Mouse (Mus musculus): Measurements from ENCODE around the gene Syncrip. TPM values are rescaled to one million over a fixed set of nuclear protein-coding genes. Genes with fewer than 3 reads are reported as not detected.
"Not testable (repeated sequence)": the region's sequence is repeated elsewhere in the genome, so short reads cannot be mapped to it uniquely, and the experiment has no call there.

Syncrip gene
- total RNA-seq, 2 experiments from 2014 or later: 85.5 to 93.1 TPM

GRCm38 (mm10) chr9:88500112-88500511 is 17.7 kb upstream of the Syncrip start:
- no peak for DNase-seq (ENCODE audit: extremely low spot score in 1 of 2, low spot score in 2 of 2)
- intact Hi-C loops (cut with DNase I): no loop called here

GRCm38 (mm10) chr9:88492522-88492921 is 10.1 kb upstream of the Syncrip start:
- intact Hi-C loops (cut with DNase I): no loop called here
- no peak for DNase-seq (ENCODE audit: extremely low spot score in 1 of 2, low spot score in 2 of 2)

- intact Hi-C loops (cut with DNase I): no loop called here
These were observed 2.2 kb upstream of the Syncrip start for GRCm38 (mm10) chr9:88484531-88484930.

GRCm38 (mm10) chr9:88482829-88483396 is 539 bp upstream of the Syncrip start:
- intact Hi-C loops (cut with DNase I): loop anchor here (2.0 kb wide), 1 partner anchor 40 kb away; no protein-coding TSS in a partner anchor
- DNase-seq (ENCODE audit: extremely low spot score in 1 of 2, low spot score in 2 of 2): peak; percentile 64 to 95

More at GRCm38 (mm10) chr9:88484531-88484930, 2.2 kb upstream of the Syncrip start:
- no peak for DNase-seq (ENCODE audit: extremely low spot score in 1 of 2, low spot score in 2 of 2)

DNA sequence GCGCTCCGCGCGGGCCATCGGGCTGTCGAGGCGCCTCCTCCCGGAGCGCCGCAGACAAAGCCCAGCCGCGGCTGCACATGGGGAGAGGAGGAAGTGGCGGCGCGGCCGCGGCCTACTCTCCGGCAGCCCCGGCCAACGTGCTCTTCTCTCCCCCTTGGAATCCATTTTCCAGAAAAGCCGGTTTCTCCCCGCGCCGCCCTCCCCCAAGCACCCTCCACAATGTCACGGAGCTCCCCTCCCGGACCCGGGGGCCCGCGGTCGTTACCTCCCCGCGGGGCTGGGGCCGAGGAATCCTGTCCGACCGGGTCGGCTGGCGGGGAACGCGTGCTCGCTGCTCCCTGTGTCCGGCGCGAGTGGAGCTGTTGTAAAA is 598 bp downstream of the Syncrip start:
- DNase-seq (ENCODE audit: extremely low spot score in 1 of 2, low spot score in 2 of 2): peak; percentile 27 to 70
- intact Hi-C loops (cut with DNase I): loop anchor here (2.0 kb wide), 2 partner anchors 41 to 63 kb away; no protein-coding TSS in a partner anchor

- peak; percentile 22 to 69 for DNase-seq (ENCODE audit: extremely low spot score in 1 of 2, low spot score in 2 of 2)
- intact Hi-C loops (cut with DNase I): loop anchor here (2.0 kb wide), 1 partner anchor 64 kb away; no protein-coding TSS in a partner anchor
These were observed 1.1 kb downstream of the Syncrip start for GRCm38 (mm10) chr9:88481061-88481790.

DNA sequence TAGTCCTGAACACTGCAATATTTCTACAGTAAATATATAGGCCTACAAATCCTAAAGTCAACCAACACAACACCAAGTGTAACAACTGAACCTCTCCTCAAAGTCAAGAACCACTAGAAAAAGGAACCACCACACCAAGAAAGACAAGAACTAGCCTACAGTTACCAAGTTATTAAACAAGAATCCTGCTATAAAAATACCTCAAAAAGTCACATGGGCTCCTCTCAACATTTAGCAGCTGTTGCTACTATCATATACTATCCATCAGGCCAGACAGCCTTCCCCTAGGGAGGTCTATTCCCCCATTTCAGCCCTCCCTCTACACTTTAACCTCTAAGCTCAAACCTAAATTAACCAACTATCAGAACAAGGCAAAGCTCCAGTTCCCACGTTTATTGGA is 2.3 kb downstream of the Syncrip start:
- intact Hi-C loops (cut with DNase I): loop anchor here (2.0 kb wide), 1 partner anchor 65 kb away; no protein-coding TSS in a partner anchor
- DNase-seq (ENCODE audit: extremely low spot score in 1 of 2, low spot score in 2 of 2): no peak

- DNase-seq (ENCODE audit: extremely low spot score in 1 of 2, low spot score in 2 of 2): no peak
- intact Hi-C loops (cut with DNase I): loop anchor here (10.0 kb wide), 1 partner anchor 91 kb away; no protein-coding TSS in a partner anchor
These were observed 6.2 kb downstream of the Syncrip start for GRCm38 (mm10) chr9:88476138-88476537.

DNA sequence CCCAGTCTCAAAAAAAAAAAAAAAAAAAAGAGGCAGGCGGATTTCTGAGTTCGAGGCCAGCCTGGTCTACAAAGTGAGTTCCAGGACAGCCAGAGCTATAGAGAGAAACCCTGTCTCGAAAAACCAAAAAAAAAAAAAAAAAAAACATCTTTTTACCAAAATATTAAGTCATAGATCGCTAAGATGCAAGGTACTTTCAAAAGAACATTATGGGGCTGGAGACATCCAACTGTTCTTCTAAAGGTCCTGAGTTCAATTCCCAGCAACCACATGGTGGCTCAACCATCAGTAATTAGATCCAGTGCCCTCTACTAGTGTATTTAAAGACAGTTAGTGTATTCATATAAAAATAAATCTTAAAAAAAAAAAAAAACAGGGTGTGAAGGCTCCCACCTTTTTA is 21.4 kb downstream of the Syncrip start:
- intact Hi-C loops (cut with DNase I); DNase-seq (ENCODE audit: extremely low spot score in 1 of 2, low spot score in 2 of 2): not testable (repeated sequence)

DNA sequence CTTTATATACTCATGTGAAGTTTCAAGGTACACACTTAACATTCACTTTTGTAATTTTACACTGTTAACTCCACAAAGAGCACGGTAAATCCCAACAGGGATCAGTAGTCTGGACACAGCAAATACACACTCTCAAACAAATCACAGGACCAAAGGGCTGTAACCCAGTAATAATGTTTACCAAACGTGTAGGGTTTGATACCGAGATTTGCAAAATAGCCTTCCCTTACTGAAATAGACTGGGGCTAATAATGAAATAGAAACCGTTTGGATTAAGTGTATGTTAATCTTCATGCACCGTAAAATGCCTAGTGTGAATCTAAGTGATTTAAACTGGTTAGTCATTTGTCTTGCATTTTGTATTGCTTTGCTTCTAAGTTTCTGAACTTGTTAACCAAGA is 42.4 kb downstream of the Syncrip start:
- intact Hi-C loops (cut with DNase I): no loop called here
- no peak for DNase-seq (ENCODE audit: extremely low spot score in 1 of 2, low spot score in 2 of 2)

GRCm38 (mm10) chr9:88439238-88439600 is 43.2 kb downstream of the Syncrip start:
- DNase-seq (ENCODE audit: extremely low spot score in 1 of 2, low spot score in 2 of 2): no peak
- intact Hi-C loops (cut with DNase I): no loop called here

- intact Hi-C loops (cut with DNase I): no loop called here
These were observed 43.7 kb downstream of the Syncrip start, which contains the start of gene Snx14 for GRCm38 (mm10) chr9:88438555-88439237. Snx14 (minus strand) TSS chr9:88438958.

GRCm38 (mm10) chr9:88438237-88438554 is 44.2 kb downstream of the Syncrip start:
- intact Hi-C loops (cut with DNase I): no loop called here
- DNase-seq (ENCODE audit: extremely low spot score in 1 of 2, low spot score in 2 of 2): peak in 1 of 2 experiments; percentile 9

More at GRCm38 (mm10) chr9:88438555-88439237, 43.7 kb downstream of the Syncrip start, which contains the start of gene Snx14:
- DNase-seq (ENCODE audit: extremely low spot score in 1 of 2, low spot score in 2 of 2): peak; percentile 94 to 97

GRCm38 (mm10) chr9:88437342-88438236 is 44.8 kb downstream of the Syncrip start:
- intact Hi-C loops (cut with DNase I): no loop called here
- DNase-seq (ENCODE audit: extremely low spot score in 1 of 2, low spot score in 2 of 2): no peak

DNA sequence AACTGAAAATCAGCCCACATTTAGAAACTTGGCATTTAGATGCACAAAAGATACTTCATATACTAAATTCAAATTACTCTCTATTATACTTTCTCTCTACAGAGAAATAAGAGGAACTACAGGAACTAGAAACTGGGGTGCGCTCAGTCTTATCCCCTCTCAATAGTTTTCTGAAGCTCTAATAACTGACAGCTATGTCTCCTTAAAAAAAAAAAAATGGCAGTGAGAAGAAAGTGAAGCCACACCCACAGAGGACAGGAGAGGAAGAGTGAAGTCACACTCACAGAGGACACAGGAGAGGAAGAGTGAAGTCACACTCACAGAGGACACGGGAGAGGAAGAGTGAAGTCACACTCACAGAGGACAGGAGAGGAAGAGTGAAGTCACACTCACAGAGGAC is 58.0 kb downstream of the Syncrip start:
- intact Hi-C loops (cut with DNase I): no loop called here
- DNase-seq (ENCODE audit: extremely low spot score in 1 of 2, low spot score in 2 of 2): no peak

GRCm38 (mm10) chr9:88422428-88422827 is 59.9 kb downstream of the Syncrip start:
- no peak for DNase-seq (ENCODE audit: extremely low spot score in 1 of 2, low spot score in 2 of 2)
- intact Hi-C loops (cut with DNase I): no loop called here

DNA sequence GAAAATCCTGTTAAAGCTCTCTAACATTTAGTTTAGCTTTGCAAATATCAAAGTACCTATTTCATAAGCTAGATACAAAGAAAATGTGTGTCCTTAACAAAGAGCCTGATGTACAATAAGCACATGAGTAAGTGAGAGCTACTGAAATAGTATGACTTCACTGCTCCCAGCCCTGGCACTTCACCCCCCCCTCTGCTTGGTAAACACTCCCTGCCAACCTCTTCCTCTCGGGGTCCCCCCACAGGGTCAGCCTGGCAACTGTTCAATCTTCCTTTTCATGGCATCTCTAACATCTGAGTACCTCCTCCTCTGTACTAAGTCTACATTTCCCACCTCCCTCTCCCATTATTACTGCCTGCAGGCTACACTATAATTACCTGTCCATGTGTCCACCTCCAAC is 65.6 kb downstream of the Syncrip start:
- DNase-seq (ENCODE audit: extremely low spot score in 1 of 2, low spot score in 2 of 2): no peak
- intact Hi-C loops (cut with DNase I): no loop called here

DNA sequence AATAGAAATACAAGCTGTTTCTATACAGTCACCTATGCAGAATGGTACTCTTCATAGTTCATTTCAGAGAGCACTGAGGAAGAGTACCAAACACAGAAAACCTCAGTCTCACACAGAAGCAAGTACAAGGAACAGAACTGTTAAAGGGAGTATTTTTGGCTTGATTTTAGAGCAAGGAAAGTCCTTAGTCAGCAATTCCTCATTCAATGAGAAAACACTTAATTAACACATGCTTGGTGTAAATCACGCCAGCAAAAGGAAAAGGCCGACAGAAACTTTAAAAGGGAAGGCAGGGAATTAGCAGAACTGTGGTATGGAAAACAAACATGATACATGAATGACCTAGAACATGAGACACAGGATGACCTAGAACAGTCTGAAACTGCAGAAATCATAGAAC is 72.4 kb downstream of the Syncrip start:
- intact Hi-C loops (cut with DNase I): no loop called here
- no peak for DNase-seq (ENCODE audit: extremely low spot score in 1 of 2, low spot score in 2 of 2)

- intact Hi-C loops (cut with DNase I): no loop called here
- DNase-seq (ENCODE audit: extremely low spot score in 1 of 2, low spot score in 2 of 2): no peak
These were observed 77.9 kb downstream of the Syncrip start for GRCm38 (mm10) chr9:88404515-88404914.
